Mouse (Mus musculus) lung, postnatal 0 days (tissue): Measurements from ENCODE around the gene Sipa1l2.

ENCODE experiments used
- CTCF ChIP-seq: IDR thresholded peaks from 2 replicates; pipeline ENCODE4 v1.5.1; 2016; ENCODE audit warnings: antibody characterized with exemption, mild to moderate bottlenecking
- EP300 ChIP-seq: IDR thresholded peaks from 2 replicates; pipeline ENCODE4 v1.6.1; 2016; ENCODE audit warnings: antibody characterized with exemption, mild to moderate bottlenecking, control low read depth

DNA sequence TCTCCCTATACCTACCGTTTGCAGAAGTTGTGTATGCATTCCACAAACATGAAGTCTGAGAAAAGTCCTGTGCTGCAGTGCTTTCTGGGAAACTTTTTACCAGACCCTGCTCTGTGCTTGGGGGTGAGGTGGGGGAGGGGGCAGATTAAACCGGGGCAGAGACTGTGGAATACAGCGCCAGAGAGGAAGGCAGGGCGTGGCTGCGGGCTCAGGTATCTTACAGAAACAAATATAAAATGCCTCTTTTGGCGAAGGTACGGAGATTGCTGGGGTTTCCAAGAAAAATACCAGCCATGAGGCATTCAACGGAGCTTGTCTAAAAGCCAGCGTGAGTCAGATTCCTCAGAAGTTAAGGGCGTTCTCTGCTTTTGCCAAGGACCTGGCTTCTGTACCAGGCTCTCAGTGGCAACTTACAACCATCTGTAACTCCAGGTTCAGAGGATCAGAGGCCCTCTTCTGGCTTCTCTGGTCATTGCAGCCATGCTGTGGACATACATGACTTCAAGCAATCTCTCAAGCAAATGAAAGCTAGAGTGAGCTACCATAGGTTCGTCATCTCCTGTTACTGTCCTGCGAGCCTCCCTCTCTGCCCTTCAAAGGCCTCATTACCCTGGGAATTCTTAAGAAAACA lies 1.3 kb upstream of the Sipa1l2 start:
- peak; percentile 62 for TF ChIP-seq CTCF
- TF ChIP-seq EP300: no peak
